Mouse (Mus musculus): Measurements from ENCODE around the gene Susd4.

Gene Susd4

DNA sequence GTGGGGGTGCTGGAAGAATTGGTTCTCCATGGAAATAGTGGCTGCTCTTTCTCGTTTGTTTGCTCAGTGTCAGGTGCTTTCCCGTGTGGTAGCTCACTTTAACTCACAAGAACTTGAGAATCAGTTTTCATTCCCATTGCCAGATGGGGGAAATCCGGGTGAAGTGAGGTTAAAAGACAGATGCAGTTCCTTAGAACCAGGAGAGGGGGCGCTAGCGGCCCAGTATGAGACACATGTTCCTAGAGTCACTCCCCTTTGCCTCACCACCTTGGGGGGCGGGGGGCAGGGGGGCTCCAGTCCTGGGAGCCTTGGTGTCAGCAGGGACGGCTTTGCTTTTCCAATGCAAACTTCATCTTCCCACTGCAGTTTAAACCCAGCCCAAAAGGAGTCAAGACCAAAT is 23.4 kb downstream of the Susd4 start:
- no peak for DNase-seq (ENCODE audit: low read depth)

DNA sequence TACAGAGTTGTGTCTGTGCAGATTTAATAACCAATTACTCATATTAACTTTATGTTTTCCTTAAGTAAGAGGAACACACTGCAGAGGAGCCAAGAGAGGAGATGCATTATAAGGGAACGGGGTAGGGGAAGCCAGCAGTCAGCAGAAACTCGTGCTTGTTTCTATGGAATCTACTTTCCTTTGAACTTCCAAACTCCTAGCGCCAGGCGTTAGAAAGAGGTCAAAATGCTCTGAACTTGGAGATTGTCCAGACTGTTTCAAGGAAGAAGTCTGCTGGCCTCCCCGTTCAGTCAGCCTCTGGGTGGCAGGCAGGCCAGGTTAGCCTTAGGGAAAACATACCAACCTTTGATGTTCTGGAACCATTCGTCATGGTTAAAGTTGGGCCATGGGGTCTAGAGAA is 25.2 kb downstream of the Susd4 start:
- DNase-seq (ENCODE audit: low read depth), result no peak

DNA sequence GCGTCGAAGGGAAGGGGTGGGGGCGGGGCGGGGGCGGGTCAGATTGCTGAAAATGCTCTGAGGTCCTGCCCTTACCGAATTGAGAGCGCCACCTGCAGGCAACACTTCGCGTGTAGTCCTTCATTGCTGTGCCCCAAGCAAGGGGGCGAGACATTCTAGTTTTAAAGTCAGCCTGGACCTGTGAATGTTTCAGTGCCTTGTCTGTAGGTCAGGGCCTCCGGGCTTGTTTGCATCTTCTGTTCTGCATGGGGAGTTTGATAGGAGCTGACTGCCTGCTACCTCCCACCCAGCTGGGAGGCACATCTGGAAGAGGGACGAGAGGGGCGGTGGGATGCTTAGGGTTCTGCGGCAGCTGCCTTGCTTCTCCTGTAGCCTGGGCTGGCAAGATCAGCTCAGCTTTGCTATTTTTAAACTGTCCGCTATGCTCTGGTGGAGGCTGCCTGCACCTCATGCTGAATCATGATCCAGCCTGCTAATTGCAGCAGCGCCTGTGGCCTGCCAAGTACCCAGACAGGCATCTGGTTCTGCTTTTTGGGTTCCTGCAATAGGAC is 28.9 kb downstream of the Susd4 start:
- peak; percentile 33 for DNase-seq (ENCODE audit: low read depth)

DNA sequence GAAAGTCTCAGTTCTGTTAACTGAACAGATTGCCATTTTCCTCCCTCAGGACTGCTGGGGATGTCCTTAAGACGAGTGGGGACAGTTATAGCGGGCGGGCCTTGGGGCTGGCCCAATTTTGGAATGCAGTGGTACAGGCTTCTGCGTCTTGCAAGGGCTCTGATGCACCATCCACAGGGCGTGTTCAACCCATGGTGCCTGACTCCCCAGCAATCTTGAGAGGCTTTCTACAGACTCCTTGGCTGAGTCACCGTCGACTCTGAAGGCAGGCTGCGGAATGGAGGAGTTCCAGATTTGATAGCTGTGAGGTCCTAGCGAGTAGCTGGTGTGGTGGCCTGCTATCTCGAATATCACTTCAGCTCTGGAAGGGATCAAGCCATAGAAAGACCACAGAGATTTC is 30.6 kb downstream of the Susd4 start:
- DNase-seq (ENCODE audit: low read depth), result no peak

DNA sequence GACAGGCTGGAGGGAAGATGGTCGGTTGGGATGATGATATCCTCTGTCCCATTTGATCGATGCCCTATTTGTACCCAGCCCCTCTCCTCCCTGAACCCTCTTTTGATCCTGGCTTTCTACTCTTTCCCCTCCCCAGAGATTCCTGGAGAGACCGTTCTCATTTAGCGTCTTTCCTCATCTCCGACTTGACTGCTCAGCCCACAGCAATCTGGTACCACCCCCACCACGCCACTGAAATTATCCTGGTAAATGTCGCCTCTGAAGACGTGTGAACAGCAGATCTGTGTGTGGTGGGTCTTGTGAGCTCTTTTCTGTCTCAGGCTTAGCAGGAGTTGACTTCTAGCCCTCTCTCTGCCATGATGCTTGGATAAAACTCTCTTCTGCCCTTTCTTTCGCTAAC is 31.0 kb downstream of the Susd4 start:
- DNase-seq (ENCODE audit: low read depth), result no peak

DNA sequence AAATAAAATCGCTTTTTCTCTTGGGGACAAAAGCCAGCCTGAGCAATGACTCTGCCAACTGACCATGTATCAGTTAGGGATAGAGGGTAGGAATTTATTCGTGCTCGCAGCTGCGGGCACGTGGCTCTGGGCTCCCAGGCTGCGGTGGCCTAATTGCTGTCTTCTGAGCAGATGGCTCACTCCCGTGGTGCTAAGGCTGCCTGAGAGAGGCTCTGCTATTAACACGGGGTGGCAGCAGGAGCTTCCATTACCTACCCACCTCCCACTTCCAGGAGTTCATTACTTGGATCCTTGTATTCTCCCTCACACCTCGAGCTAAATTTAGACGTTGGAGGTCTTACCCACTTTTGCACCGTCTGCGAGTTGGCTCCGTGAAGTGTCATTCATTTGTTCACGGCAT is 33.4 kb downstream of the Susd4 start:
- no peak for DNase-seq (ENCODE audit: low read depth)

DNA sequence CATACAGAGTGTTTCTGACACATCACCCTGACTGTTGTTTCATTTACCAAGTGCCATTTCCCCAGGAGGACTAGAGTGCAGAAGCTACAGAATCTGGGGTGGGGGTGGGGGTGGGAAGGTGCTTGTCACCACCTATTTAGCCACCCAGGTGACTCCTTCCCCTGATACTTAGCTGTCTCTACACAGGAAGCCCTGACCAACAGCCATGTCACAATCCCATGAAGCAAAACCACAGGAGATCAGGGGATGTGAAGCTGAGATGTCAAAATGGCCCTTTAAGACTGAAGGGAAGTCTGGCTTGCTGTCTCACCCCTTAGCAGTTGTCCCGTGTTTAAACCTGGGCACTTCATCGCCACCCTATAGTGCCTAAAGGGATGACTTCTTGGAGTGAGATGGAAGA is 37.9 kb downstream of the Susd4 start:
- no peak for DNase-seq (ENCODE audit: low read depth)

DNA sequence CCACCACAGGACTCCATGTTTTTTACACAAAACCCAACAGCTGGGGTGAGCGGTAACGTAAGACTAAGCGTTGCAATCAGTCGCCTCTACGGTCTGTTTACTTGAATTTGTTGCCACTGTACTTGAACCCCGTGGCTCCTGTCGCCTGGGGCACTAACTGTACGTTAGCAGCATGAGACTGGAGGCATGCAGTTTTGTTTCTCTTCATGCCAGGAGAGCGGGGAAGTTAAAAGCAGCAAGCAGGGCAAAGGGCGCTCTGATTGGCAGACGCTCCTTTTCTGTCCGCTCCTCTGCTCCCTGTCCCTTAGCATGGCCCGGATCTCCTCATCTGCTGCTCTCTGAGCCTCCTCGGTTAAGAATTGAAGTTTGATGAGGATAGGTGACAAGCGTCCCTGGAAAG is 39.2 kb downstream of the Susd4 start:
- no peak for DNase-seq (ENCODE audit: low read depth)

DNA sequence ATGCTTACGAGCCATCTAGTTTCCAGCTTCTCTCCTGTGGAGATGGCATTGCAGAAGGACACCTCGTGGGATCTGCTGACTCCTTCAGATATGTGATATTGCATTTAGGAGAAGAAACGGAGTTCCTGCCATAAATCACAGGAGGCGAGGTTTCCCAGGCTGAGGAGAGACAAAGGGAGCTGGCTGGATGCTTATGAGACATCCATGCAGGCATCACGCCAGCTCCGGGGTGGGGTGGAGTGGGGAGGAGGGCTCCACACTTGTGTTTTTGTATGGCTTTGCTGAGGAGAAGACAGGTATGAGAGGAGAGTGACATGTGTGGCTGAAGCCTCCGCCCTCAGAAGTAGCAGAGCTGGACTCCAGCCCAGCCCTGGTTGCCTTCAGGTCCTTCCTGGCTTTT is 50.3 kb downstream of the Susd4 start:
- no peak for DNase-seq (ENCODE audit: low read depth)

DNA sequence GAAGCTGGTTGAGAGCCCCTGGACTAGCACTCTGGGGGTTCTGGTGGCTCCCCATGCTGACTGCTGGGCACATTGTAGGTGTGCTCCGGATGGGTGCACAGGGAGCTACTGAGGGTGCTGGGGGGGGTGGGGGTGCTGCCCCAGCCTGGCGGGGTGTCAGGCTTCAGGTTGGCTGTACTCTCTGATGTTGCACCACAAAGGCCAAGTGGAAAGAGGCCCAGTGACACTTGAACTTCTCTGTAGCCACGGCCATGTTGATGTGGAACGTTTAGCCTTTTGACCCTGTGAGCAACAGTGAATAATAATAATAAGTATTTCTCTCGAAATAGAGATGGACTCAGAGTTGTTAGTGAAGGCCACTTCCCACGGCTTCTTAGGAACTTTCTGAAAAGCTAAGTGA is 50.9 kb downstream of the Susd4 start:
- no peak for DNase-seq (ENCODE audit: low read depth)

DNA sequence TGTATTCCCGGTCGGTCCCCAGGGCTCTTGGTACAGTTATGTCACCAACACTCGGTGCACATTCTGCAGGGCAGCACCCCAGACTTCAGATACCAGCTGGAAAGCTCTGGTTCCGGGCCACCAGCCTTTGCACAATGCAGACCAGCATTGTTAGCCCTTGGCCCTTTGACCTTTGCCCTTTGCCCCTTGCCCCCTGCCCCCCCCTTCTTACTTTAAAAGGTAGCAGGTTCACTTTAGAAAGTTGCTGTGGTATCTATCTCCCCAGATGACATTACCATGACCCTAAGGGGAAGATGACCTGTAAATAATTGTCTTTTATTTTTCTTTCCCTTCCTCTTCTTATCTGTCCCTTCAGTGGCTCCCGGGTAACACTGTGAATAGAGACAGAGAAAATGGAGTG is 53.4 kb downstream of the Susd4 start:
- no peak for DNase-seq (ENCODE audit: low read depth)

DNA sequence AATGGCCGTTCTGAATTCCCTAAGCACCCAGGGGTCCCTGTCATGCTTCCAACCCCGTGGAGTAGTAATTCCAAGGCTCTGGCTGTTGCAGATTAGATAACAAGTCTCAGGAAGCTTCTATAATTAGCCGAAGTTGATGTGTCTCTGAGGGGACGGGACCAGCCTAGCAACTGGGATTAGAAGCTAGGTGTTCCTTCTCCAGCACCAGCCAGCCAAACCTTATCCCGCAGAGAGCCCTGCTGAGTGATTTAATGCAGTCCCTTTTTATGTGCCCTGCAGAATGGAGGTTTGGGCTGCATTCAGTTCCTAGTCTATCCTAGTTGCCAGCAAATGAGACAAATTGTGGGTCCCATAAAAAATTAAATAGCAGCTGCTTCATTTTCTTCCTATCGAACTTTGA is 54.0 kb downstream of the Susd4 start:
- DNase-seq (ENCODE audit: low read depth), result no peak

DNA sequence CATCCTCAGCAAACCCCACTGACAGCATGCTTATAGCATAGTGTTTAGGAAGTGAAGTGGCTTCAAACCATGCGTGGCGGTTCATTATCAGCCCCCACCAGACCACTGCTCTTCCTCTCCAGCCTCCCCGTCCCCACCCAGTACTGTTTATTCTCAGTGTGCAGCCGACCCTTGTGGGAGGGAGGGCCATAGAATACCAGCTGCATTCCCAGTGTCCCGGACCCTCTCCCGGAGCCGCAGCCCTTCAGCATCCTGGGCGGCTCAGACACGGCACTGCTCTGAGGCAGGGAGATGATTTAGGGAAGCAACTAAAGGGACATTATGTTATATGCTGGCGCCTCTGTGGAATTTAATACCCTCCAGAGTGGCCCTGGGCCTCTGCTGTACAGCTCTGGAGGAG is 55.3 kb downstream of the Susd4 start:
- no peak for DNase-seq (ENCODE audit: low read depth)

DNA sequence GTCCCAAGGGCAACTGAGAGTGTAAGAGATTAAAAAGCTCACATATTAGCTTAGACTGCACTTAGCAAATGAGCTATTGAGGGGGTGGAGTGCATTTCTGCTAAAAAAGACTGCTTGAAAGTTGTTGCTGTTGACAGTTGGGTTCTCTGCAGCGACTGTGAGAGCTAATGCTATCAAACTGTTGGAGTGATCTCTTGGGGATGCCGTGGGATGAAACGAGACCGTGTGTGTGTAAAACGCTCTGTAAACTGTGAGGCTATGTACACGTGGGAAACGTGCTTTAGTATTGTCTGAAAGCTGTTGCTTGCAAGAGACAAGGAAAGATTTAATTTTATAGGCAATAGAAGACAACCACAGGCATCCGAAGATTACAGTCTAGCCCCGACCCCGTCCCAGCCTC is 59.1 kb downstream of the Susd4 start:
- DNase-seq (ENCODE audit: low read depth), result no peak

DNA sequence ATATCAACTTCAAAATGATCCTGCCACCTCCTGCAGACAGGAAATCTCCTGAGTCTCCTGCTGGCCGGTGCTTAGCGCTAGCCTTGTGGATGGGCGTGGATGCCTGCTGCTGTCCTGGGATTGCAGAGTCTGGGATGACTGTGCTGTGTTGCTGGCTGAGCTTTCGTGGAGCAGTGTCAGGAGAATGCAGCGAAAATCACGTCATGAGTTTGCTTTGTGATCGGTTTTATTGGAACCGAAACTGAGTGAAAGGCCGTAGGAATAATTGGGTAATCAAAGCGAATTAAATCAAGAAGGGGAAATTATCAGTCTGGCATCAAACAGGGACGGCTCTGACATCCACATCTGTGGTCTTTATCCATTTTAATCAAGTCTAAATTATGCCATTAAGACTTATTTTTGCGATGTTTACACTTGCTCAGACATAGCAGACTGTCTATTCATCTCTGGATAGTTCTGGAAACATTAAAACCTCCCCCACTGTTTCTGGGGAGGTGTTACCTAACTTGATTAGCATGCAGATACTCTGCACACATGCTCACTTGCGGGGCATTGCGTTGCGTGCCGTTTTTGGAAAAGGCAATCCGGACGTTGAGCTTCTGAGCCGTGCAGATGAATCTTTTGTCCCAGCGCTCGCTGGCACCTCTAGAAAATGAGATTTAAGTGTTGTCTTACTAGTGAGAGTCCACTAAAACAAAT is 60.2 kb downstream of the Susd4 start:
- no peak for DNase-seq (ENCODE audit: low read depth)

DNA sequence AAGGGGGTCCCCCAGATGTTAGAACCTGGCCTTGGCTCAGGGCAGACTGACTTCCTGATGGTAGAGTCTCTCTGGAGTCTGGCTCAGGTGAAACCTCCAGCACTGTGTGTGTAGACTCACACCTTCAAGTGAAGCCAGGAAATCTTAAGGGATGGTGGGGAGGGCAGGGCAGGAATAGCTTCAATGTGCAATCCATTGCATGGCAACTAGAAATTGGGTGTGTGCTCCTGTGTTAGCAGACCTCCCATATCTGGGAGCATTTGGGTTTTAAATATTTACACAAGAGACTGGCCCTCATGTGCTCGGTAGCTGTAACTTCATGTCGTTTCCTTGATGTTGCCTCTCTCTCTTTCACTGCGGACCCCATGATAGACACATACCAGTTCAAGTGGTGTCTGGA is 62.9 kb downstream of the Susd4 start:
- DNase-seq (ENCODE audit: low read depth), result no peak

DNA sequence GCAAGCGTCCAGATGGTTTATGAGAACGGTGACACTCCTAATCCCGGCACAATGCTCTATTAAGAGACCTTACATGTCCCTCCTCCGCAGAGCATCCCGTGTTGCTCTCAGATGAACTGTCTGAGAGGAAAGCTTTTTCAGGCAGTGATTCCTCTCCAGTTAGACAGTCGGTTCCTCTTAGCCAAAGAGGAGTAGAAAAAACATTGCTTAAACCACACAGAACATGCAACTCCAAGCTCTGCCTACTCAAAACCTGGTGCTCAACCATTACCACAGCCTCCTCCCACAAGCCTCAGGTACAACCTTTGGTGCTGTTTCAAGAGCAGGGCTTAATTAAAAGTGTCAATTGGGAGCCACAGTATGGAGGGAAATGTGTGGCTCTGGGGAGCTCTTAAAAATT is 74.4 kb downstream of the Susd4 start:
- DNase-seq (ENCODE audit: low read depth), result no peak

DNA sequence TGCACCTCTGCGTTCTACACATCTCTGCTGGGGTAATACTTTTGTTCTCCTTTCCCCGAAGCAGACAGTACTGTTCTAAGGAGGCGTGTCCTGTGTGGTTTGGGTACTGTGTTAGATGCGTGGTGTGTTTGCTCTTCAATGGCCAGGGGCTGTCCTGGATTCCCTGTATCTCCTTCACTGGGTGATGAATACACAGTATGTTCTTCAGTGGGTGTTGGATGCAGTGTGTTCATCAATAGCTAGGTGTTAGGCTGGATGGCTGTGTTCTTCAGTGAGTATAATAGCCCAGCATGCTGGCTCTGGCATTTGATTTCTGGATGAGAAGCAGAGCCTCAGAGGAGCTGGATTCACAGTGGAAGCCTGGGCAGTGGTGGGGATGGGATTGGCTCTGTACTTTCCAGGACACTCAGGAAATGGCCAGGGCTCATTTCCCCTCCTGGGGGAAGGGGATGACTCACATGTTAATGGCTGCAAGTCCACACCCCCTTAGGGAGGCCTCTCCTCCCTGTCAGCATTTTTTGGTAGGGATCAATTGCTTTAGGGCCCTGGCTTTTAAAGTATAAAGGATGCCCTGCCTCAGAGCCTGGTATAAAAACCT is 75.8 kb downstream of the Susd4 start:
- no peak for DNase-seq (ENCODE audit: low read depth)

DNA sequence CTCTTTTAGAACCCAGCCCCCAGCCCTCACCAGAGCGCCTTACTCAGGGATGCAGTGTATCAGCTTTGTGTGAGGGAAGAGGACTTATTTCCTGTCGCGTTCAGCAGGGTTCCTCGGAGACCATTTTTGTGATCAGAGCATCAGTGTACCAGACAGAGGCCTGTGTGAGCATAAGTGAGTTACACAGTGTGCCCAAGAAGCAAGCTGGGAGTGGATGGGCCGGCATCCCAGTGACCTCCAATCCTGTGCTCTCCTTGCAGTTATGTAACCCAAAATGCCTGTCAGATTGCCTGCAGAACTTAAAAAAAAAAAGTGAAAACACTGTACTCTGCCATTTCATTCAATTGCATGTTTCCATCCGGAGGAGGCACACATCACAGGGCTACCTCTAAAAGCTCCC is 76.4 kb downstream of the Susd4 start:
- DNase-seq (ENCODE audit: low read depth), result no peak

DNA sequence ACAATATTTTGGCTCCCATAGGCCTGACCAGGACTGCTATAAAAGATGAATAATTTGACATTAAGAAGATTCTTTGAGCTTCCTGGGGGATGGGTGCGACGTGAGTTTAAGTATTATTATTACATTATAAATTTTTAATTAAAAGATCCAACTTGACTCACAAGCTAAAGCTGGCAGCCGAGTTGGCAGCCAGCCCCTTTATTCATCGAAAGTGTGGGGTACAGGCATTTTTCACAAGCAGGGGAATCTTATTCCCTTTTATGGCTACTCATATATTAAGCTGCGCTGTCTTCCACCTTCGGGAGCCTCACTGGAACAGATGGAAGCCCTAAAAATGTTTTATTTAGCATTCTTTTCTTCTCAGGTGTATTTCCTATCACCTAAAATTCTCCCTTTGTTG is 76.9 kb downstream of the Susd4 start:
- DNase-seq (ENCODE audit: low read depth), result no peak

DNA sequence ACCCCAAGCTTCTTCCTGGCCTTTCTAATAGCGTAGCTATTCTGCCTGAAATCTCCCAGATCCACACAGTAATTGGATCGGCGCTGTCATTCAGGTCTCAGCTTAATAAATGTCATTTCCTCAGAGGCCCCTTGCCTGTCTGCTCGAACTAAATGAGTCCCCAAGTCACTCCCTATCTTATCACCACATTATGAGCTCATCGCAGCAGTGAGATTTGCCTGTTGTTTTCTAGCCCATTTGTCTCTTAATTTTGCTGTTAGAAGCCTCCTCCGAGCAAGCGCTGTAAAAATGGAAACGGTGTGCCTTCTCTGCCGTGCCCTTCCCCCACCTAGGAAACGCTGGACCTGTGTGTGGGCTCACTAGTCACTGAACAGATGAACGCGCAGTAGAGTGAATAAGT is 85.9 kb downstream of the Susd4 start:
- no peak for DNase-seq (ENCODE audit: low read depth)

DNA sequence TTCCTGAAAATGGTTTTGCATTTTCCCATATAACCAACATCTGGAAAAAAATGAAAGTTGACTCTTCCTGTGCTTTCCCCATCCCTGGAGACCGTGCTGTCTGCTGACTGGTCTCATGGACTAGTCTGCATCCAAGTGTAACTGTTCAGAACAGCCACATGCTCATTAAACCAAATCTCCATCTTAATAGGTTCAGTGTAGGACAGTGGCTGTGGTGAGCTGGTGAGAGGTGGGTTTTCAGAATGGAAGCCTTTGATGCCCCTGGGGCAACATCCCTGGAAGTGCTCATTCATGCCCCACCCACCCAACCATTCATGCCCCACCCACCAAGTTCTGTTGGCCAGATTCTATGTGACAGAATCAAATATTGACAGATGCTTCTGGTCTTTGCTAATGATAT is 86.4 kb downstream of the Susd4 start:
- DNase-seq (ENCODE audit: low read depth), result no peak

DNA sequence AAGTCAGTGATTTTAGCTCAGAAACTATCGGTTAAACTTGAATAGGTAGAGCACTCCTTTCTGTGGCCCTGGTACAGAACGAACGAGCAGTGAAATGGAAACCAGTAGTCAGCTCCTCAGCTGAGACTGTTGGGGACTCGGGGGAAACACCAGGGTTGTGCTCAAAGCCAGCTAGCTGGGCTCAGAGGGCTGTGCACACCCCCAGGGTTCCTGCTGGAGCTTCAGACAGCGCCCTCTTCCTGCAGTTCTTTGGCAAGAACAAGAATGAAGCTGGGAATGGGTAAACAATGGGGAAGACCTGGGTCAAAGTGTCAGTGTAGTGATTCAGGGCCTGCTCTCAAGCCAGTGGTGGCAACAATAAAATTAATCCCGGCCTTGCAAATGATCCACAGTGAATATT is 88.5 kb downstream of the Susd4 start:
- no peak for DNase-seq (ENCODE audit: low read depth)

DNA sequence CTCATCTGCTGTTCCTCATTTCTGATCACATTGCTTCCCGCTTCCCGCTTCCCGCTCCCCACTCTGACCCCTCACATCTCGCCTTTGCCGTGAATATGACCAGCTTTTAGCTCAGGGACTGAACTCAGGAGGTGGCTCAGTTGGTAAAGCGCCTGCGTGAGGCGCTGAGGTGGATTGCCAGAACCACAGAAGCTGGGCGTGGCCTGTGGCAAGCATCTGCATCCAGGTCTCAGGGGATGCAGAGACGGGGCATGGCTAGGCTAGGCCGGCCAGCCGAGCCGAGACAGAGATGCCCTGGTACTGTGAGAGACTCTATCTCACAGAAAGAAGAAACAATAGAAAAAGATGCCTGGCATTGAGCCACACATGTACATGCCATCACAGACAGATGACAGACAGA is 93.0 kb downstream of the Susd4 start:
- no peak for DNase-seq (ENCODE audit: low read depth)

Measured in naive thymus-derived CD4-positive, alpha-beta T cell, adult 2 months (primary cell).